In the genomic region with DNA sequence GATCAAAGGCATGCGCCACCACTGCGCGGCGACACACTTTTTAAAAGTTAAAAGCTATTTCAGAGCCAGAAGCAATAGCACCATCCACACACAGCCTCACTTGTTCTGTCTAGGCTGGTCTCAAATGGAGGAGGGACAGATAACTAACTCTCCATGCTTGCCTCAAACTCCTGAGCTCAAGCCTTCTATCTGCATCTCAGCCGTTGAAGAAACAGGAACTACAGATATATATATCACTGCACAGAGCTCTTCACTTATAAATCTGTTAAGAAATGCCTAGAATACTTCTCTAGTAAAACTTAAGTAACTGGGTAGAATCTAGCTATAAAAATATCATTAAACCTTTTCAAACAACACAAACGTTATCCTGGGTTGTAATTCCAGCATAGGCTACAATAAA, we compare ENCODE assay signal across 20 mouse cellular contexts. TPM values are rescaled to one million over a fixed set of nuclear protein-coding genes. Genes with fewer than 3 reads are reported as not detected.
DNase-seq lines count a peak whose midpoint lies in the region; ATAC-seq and TF ChIP-seq lines count a peak whose summit lies in the region.
"Had no signal": no experiment of that assay in that cellular context is flagged by ENCODE, and none has a peak within 500 bp of the region (broad histone marks: within the 10 kb centered on the region; RNA-seq: fewer than 3 reads in every experiment).

No protein-coding gene starts in this region.

- ATAC-seq in kidney, embryonic 14.5 days (ENCODE audit: low FRiP score, low TSS enrichment): no peak
- peak; percentile 43; the same call in 1 of the 2 replicates for ATAC-seq in megakaryocyte progenitor cell, adult 5-6 weeks (replicated peaks; ENCODE audit: poor library complexity)
- ATAC-seq in stomach, postnatal 0 days (ENCODE audit: low FRiP score, low TSS enrichment): no peak
- ATAC-seq: forebrain, embryonic 16.5 days; hindbrain, embryonic 16.5 days had no signal

- no peaks in the 10 kb centered on the region for H3K9me3 ChIP-seq in kidney, embryonic 14.5 days (ENCODE audit: control insufficient read depth, low read length)
- no peaks in the 10 kb centered on the region for H3K9me3 ChIP-seq in ES-Bruce4 (replicated peaks; ENCODE audit: control insufficient read depth, insufficient read depth, low read length, poor library complexity, severe bottlenecking)
- H3K9me3 ChIP-seq in stomach, postnatal 0 days (ENCODE audit: control insufficient read depth, low read length): no peaks in the 10 kb centered on the region
- H3K9me3 ChIP-seq: embryonic facial prominence, embryonic 13.5 days; forebrain, embryonic 12.5 days; heart, embryonic 13.5 days had no signal

- WGBS in kidney, adult 2 months: 82% methylated on average over 6 of the region's 6 CpGs
- WGBS in kidney, embryonic 14.5 days: 90% methylated on average over 6 of the region's 6 CpGs
- WGBS in stomach, postnatal 0 days: 91% methylated on average over 6 of the region's 6 CpGs

- no peak overlapping the region for H3K4me3 ChIP-seq in kidney, adult 2 months (ENCODE audit: insufficient read depth, low read depth, low read length)
- no peak overlapping the region for H3K4me3 ChIP-seq in kidney, embryonic 14.5 days (ENCODE audit: low read length)
- no peak overlapping the region for H3K4me3 ChIP-seq in ES-Bruce4 (ENCODE audit: low read depth, low read length)
- H3K4me3 ChIP-seq in stomach, postnatal 0 days (ENCODE audit: low read depth, low read length): no peak overlapping the region
- H3K4me3 ChIP-seq: embryonic facial prominence, embryonic 13.5 days; forebrain, embryonic 12.5 days; heart, embryonic 13.5 days had no signal

- no peak overlapping the region for H3K4me2 ChIP-seq in kidney, embryonic 14.5 days (replicated peaks; ENCODE audit: low read depth, low read length)
- no peak overlapping the region for H3K4me2 ChIP-seq in stomach, postnatal 0 days (replicated peaks; ENCODE audit: low read depth)
- H3K4me2 ChIP-seq: embryonic facial prominence, embryonic 13.5 days; forebrain, embryonic 12.5 days; heart, embryonic 13.5 days had no signal

- H3K4me1 ChIP-seq in kidney, adult 2 months (ENCODE audit: control insufficient read depth, insufficient read depth, low read length): peaks cover 22% of the 10 kb centered on the region
- H3K4me1 ChIP-seq in kidney, embryonic 14.5 days (ENCODE audit: control insufficient read depth, insufficient read depth, low read length): peaks cover 3% of the 10 kb centered on the region; the same call in 1 of the 2 replicates
- H3K4me1 ChIP-seq in ES-Bruce4 (ENCODE audit: control insufficient read depth, insufficient read depth, low read length): peaks cover 2% of the 10 kb centered on the region
- H3K4me1 ChIP-seq in stomach, postnatal 0 days (replicated peaks; ENCODE audit: control insufficient read depth, insufficient read depth): peaks cover 2% of the 10 kb centered on the region; the same call in 1 of the 2 replicates

- TF ChIP-seq POLR2A in kidney, adult 2 months (IDR thresholded peaks at IDR 0.05; ENCODE audit: low read depth, low read length): no peak
- TF ChIP-seq POLR2A in ES-Bruce4 (IDR thresholded peaks at IDR 0.05; ENCODE audit: insufficient read depth, low read length): no peak

- H3K36me3 ChIP-seq in kidney, adult 2 months (ENCODE audit: control insufficient read depth, insufficient read depth, low read length): no peaks in the 10 kb centered on the region
- peaks cover 55% of the 10 kb centered on the region for H3K36me3 ChIP-seq in kidney, embryonic 14.5 days (ENCODE audit: control insufficient read depth, insufficient read depth, low read length)
- H3K36me3 ChIP-seq in ES-Bruce4 (ENCODE audit: control insufficient read depth, insufficient read depth, low read length, poor library complexity, severe bottlenecking): peaks cover 38% of the 10 kb centered on the region
- H3K36me3 ChIP-seq in stomach, postnatal 0 days (ENCODE audit: control insufficient read depth, insufficient read depth, low read length): no peaks in the 10 kb centered on the region

- no peak for TF ChIP-seq EP300 in ES-Bruce4 (IDR thresholded peaks at IDR 0.05; ENCODE audit: insufficient read depth, low read depth, low read length)
- no peak for TF ChIP-seq EP300 in stomach, postnatal 0 days (optimal IDR thresholded peaks at IDR 0.05)

- DNase-seq in kidney, adult 2 months: no peak
- DNase-seq in MEL-GATA-1-ER (ENCODE audit: extremely low read depth, low read depth): peak; percentile 56
- DNase-seq in stomach, postnatal 0 days (ENCODE audit: low spot score): no peak
- no peak for DNase-seq in right cerebral cortex, adult 18-20 months
- DNase-seq: adrenal gland, postnatal 10 days; cerebellum, adult 11-12 months; cerebellum, adult 9-10 months; cerebellum, postnatal 25 days; gastrocnemius, postnatal 10 days; heart, postnatal 36 days had no signal

- no peaks in the 10 kb centered on the region for H3K27me3 ChIP-seq in kidney, adult 2 months (replicated peaks; ENCODE audit: control insufficient read depth, insufficient read depth, low read length)
- H3K27me3 ChIP-seq in kidney, embryonic 14.5 days (ENCODE audit: control insufficient read depth, insufficient read depth, low read length): no peaks in the 10 kb centered on the region
- no peaks in the 10 kb centered on the region for H3K27me3 ChIP-seq in ES-Bruce4 (ENCODE audit: control insufficient read depth, insufficient read depth, low read length, poor library complexity, severe bottlenecking)
- no peaks in the 10 kb centered on the region for H3K27me3 ChIP-seq in stomach, postnatal 0 days (ENCODE audit: control insufficient read depth, insufficient read depth, low read length)
- H3K27me3 ChIP-seq: CH12.LX; embryonic facial prominence, embryonic 13.5 days; forebrain, embryonic 12.5 days; heart, embryonic 13.5 days had no signal

- TF ChIP-seq CTCF in kidney, adult 2 months (conservative IDR thresholded peaks at IDR 0.05; ENCODE audit: insufficient read depth, insufficient read length, low read depth, low read length): no peak
- no peak for TF ChIP-seq CTCF in ES-Bruce4 (IDR thresholded peaks at IDR 0.05; ENCODE audit: low read depth, low read length)
- TF ChIP-seq CTCF in stomach, postnatal 0 days (IDR thresholded peaks at IDR 0.05; ENCODE audit: low read depth): no peak

- peak overlapping the region; percentile 84; the same call in 1 of the 2 replicates for H3K27ac ChIP-seq in kidney, adult 2 months (ENCODE audit: insufficient read depth, low read depth, low read length)
- no peak overlapping the region for H3K27ac ChIP-seq in kidney, embryonic 14.5 days (ENCODE audit: low read depth, low read length)
- H3K27ac ChIP-seq in ES-Bruce4 (ENCODE audit: insufficient read depth, low read length): no peak overlapping the region
- H3K27ac ChIP-seq in stomach, postnatal 0 days (replicated peaks): no peak overlapping the region
- H3K27ac ChIP-seq: embryonic facial prominence, embryonic 13.5 days; forebrain, embryonic 12.5 days; heart, embryonic 13.5 days had no signal

- no peak overlapping the region for H3K9ac ChIP-seq in kidney, embryonic 14.5 days (ENCODE audit: low read depth, low read length)
- H3K9ac ChIP-seq in ES-Bruce4 (ENCODE audit: low read depth, poor library complexity, severe bottlenecking): 0 out of 2 replicates have a peak overlapping the region, but pooled peaks have one; percentile 33
- H3K9ac ChIP-seq in stomach, postnatal 0 days (ENCODE audit: low read length): no peak overlapping the region
- H3K9ac ChIP-seq: embryonic facial prominence, embryonic 13.5 days; forebrain, embryonic 12.5 days; heart, embryonic 13.5 days had no signal

RNA-seq across cellular contexts. Expression of gene Ythdf2, which starts 17.7 kb away (rescaled TPM):
- 14.5 and 15.3 TPM in 2 replicates for polyA plus RNA-seq in kidney, adult 2 months (2012; rRNA removed)
- polyA plus RNA-seq in kidney, embryonic 14.5 days (2014; fragmentation: Nextera tagmentation; extraction: Ambion mirVana): 104 and 133 TPM in 2 replicates
- polyA plus RNA-seq in ES-Bruce4 (2011; ENCODE audit: insufficient read depth, insufficient read length, low read depth, missing spikeins): 88.7 and 91.1 TPM in 2 replicates
- total RNA-seq in megakaryocyte progenitor cell, adult 5-6 weeks (2015): 64.7 and 66.5 TPM in 2 replicates
- total RNA-seq in megakaryocyte progenitor cell, adult 5-6 weeks (2017): 64.0 and 69.7 TPM in 2 replicates
- polyA plus RNA-seq in stomach, postnatal 0 days (2015; fragmentation: Nextera tagmentation; extraction: Ambion mirVana): 52.6 and 53.8 TPM in 2 replicates

RNA-seq across cellular contexts. Expression of gene Oprd1, which starts 50.1 kb away (rescaled TPM):
- 0.01 and 0.19 TPM in 2 replicates for polyA plus RNA-seq in kidney, adult 2 months (2012; rRNA removed)
- polyA plus RNA-seq in kidney, embryonic 14.5 days (2014; fragmentation: Nextera tagmentation; extraction: Ambion mirVana): 0.09 and 0.30 TPM in 2 replicates
- polyA plus RNA-seq in ES-Bruce4 (2011; ENCODE audit: insufficient read depth, insufficient read length, low read depth, missing spikeins): 0.54 and 0.82 TPM in 2 replicates
- total RNA-seq in megakaryocyte progenitor cell, adult 5-6 weeks (2015): not detected in 2 replicates
- not detected in 2 replicates for total RNA-seq in megakaryocyte progenitor cell, adult 5-6 weeks (2017)
- 0.04 and 0.11 TPM in 2 replicates for polyA plus RNA-seq in stomach, postnatal 0 days (2015; fragmentation: Nextera tagmentation; extraction: Ambion mirVana)
- total RNA-seq: CH12.LX; gastrocnemius, postnatal 10 days had no signal
- polyA plus RNA-seq: hindbrain, embryonic 11.5 days had no signal
